Mouse (Mus musculus): ENCODE measurements around the gene Rbbp8nl. TPM values are rescaled to one million over a fixed set of nuclear protein-coding genes. Genes with fewer than 3 reads are reported as not detected.

The Rbbp8nl gene
- 1.5 TPM in 2 replicates for polyA plus RNA-seq (2012; rRNA removed)

DNA sequence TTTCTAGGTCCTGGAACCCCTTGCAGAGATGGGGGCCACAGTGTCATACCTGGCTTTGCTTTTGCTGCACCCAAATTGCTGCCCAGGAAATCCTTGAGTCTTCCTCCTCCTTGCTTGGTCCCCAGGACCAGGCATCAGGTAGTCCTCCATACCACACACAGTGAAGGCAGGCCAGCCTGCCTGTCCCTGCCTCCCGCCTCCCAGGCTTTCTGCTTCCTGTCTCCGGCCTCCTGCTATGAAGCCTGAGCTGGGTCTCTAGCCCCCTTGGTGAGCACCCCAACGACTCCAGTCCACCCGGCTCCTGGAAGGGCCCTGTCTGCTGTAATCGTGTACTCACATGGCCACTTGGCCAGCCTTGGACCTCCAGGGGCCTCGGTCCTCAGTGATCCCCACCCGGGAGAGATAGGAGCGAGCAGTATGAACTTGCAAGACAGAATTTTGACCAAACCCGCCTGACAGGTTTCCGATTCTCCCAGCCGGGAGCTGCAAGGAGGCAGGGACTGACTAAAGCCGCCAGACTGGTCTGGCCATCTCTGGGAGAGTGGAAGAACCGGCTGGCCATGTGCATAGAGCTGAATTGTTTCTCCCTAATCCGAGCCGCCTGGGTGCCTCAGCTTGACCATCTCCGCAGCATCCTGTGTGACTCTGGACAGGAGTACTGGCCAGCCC, at the start of gene Rbbp8nl:
Gene Rbbp8nl (minus strand): TSS at position 440 of the 669 bp plus-strand sequence.
- DNase-seq (ENCODE audit: low read depth, low spot score), result peak; percentile 79
- 22% methylated on average over 16 of the region's 16 CpGs for WGBS

DNA sequence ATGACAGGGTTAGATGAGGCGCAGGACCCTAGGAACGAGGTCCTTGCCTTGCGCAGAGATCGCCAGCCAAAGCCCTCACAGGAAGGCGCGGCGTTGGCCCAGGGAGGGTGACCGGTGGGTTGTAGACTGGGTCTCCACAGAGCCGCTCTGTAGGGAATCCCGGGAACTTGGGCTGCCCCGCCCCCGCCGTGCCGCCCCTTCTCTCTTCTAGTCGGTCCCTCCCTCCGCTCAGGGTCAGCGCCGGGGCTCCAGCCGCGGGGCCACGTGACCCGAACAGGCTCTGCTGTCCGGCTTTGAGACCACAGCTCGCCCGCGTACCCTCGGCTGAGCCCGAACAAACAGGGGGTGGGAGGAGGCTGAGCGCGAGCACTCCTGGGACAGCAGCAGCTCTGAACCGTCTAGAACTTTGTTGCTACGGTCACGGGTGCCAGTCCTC, 44.9 kb upstream of the Rbbp8nl start, which contains the start of gene Gata5:
Gene Gata5 (minus strand): TSS at position 149 of the 436 bp plus-strand sequence.
- DNase-seq (ENCODE audit: low read depth, low spot score), result no peak
- WGBS, result 2% methylated on average over 33 of the region's 33 CpGs

GRCm38 (mm10) chr2:180333778-180334550, 44.3 kb upstream of the Rbbp8nl start:
- WGBS, result 4% methylated on average over 69 of the region's 69 CpGs
- no peak for DNase-seq (ENCODE audit: low read depth, low spot score)

DNA sequence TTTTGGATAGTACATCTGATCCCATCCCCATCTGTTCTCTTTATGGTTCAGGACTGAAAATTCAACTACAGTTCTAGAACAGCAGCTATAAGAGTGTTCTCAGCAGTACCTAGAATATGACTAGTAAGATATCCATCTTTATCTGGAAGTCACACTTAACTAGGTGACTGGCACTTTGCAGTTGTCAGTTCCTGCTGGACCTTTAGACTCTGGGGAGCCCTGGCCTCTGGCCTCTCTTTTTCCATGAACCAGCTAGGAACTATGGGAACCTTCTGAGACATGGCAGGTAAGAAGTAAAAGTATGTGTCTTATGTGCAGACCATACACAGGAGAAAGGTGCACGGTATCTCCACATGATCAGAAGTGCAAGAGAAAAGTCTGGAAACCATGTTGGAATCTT, 39.8 kb upstream of the Rbbp8nl start:
- WGBS, result 98% methylated on average over 1 of the region's 1 CpGs

GRCm38 (mm10) chr2:180322674-180323355, 33.1 kb upstream of the Rbbp8nl start:
- no peak for DNase-seq (ENCODE audit: low read depth, low spot score)
- WGBS, result 54% methylated on average over 14 of the region's 14 CpGs

More for the DNA sequence above, 39.8 kb upstream of the Rbbp8nl start:
- DNase-seq (ENCODE audit: low read depth, low spot score), result no peak

GRCm38 (mm10) chr2:180320216-180320615, 30.5 kb upstream of the Rbbp8nl start:
- WGBS, result 88% methylated on average over 4 of the region's 4 CpGs
- no peak for DNase-seq (ENCODE audit: low read depth, low spot score)

DNA sequence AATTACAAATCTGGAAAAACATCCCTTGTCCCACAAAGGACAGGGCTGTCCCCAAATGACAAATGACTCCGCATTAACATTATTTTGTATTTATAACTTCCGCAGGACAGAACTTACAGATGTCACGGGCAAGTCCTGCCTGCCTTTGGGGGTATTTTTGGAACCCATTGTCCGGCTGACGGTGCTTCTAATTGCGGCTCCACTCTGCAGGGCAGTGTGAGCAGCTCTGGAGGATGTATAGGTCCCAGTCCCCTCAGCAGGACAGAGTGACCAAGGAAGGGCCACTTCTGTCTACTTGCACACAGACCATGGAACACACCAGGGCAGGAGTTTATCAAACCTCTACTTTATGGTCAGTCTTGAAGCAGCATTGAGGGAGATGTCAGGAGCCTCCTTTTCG, 27.9 kb upstream of the Rbbp8nl start:
- WGBS, result 88% methylated on average over 7 of the region's 7 CpGs
- DNase-seq (ENCODE audit: low read depth, low spot score), result no peak

DNA sequence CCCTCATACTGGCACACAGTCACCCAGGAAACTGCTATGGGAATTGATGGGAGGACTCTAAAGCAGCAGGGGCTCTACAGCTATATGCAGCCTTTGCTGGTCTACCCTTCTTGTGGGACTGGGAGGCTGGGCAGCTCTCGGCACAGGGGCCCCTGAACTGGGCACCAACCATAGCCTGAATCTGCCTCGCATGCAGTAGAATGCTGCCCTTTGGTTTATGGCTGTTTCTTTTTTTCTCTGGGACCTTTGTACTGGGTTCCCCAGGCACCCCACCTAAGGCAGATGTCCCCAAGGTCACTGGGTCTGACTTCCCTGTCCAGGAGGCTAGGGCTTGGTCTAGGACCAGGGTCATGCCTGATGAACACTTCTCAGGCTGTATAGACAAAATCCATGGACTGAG, 24.6 kb upstream of the Rbbp8nl start:
- whole genome bisulfite sequencing, result 38% methylated on average over 2 of the region's 2 CpGs
- no peak for DNase-seq (ENCODE audit: low read depth, low spot score)

GRCm38 (mm10) chr2:180311147-180311546, 21.5 kb upstream of the Rbbp8nl start:
- DNase-seq (ENCODE audit: low read depth, low spot score), result no peak
- 73% methylated on average over 4 of the region's 4 CpGs for WGBS

GRCm38 (mm10) chr2:180307680-180308079, 18.0 kb upstream of the Rbbp8nl start:
- 32% methylated on average over 2 of the region's 2 CpGs for WGBS
- DNase-seq (ENCODE audit: low read depth, low spot score), result no peak

- 71% methylated on average over 8 of the region's 8 CpGs for WGBS
Observed at GRCm38 (mm10) chr2:180306423-180307168, 16.9 kb upstream of the Rbbp8nl start.

DNA sequence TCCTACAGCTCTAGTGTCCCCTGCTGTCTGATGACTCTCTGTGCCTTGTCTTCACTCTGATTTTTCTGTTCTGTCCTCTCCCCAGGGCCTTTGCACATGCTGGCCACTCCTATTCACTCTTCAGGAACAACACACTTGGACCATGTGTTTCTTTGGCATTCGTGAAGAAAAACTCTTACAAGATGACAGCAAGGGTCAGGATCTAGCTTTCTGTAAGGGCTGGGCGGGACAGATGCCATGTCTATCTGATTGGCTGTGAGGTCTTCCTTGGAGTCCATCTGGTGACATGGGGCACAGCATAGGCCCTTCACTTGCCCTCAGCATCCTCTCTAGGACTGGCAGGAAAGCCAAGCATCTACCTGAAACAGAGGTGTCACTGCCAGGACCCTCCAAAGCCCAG, 16.3 kb upstream of the Rbbp8nl start:
- 73% methylated on average over 2 of the region's 2 CpGs for WGBS
- no peak for DNase-seq (ENCODE audit: low read depth, low spot score)

More at GRCm38 (mm10) chr2:180306423-180307168, 16.9 kb upstream of the Rbbp8nl start:
- no peak for DNase-seq (ENCODE audit: low read depth, low spot score)

DNA sequence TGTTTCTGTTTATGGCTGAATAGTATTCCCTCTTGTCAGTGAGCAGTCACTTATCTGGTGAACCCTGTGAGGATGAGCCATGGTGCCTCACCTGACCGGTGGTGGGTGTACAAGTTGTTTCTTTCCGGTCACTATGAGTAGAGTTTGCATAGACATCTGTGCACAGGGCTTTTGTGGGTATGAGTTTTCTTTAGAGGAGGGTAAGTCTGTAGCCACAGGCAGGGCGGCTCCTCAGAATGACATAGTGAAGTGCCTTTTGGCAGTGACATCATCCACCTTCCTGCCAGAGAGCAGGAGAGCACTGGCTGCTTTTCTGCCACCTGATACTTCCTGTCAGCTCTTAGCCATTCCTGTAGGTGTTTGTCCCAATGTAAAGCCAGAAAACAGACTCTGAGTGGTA, 15.8 kb upstream of the Rbbp8nl start:
- WGBS, result 75% methylated on average over 3 of the region's 3 CpGs
- no peak for DNase-seq (ENCODE audit: low read depth, low spot score)

GRCm38 (mm10) chr2:180304554-180304953, 14.9 kb upstream of the Rbbp8nl start:
- WGBS, result 55% methylated on average over 4 of the region's 4 CpGs
- DNase-seq (ENCODE audit: low read depth, low spot score), result no peak

DNA sequence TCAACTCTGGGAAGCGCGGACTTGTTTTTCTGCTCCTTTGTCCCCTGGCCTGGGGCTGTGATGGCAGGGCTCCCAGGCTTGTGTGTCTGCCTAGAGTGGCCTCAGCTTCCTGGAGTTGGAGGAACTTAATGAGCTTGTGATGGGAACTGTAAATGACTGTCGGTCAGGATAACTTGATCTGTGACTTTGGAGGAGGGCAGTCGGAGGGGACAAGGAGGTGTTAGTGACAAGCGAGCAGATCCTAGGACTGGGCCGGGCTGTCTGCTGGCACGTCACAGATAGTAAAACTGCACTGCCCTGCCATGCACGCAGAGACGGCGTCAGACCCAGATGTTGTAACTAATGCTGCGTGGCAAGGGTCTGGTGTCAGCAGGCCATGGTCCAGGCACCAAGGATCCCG, 13.8 kb upstream of the Rbbp8nl start:
- WGBS, result 88% methylated on average over 12 of the region's 12 CpGs
- no peak for DNase-seq (ENCODE audit: low read depth, low spot score)

GRCm38 (mm10) chr2:180302201-180302600, 12.5 kb upstream of the Rbbp8nl start:
- DNase-seq (ENCODE audit: low read depth, low spot score), result no peak
- WGBS, result 88% methylated on average over 4 of the region's 4 CpGs

- no peak for DNase-seq (ENCODE audit: low read depth, low spot score)
- WGBS, result 19% methylated on average over 5 of the region's 5 CpGs
Observed at GRCm38 (mm10) chr2:180300771-180301170, 11.1 kb upstream of the Rbbp8nl start.

DNA sequence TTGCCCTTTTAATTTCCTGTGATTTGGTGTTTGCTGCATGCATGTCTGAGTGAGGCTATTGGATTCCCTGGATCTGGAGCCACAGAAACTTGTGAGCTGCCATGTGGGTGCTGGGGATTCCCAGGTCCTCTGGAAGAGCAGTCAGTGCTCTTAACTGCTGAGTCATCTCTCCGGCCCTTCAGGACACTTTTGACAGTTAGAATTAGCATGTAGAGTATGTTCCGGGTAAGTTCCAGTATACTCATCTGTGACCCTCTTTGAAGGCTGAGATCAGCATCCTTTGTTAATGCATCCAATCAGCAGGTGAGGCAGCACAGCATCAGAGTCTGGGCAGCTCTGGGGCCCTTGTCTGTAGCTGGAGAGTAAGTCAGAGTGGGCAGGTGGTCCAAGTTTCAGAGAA, 10.6 kb upstream of the Rbbp8nl start:
- WGBS, result 32% methylated on average over 2 of the region's 2 CpGs
- no peak for DNase-seq (ENCODE audit: low read depth, low spot score)

GRCm38 (mm10) chr2:180292906-180293305, 3.2 kb upstream of the Rbbp8nl start:
- WGBS, result 87% methylated on average over 8 of the region's 8 CpGs
- no peak for DNase-seq (ENCODE audit: low read depth, low spot score)

DNA sequence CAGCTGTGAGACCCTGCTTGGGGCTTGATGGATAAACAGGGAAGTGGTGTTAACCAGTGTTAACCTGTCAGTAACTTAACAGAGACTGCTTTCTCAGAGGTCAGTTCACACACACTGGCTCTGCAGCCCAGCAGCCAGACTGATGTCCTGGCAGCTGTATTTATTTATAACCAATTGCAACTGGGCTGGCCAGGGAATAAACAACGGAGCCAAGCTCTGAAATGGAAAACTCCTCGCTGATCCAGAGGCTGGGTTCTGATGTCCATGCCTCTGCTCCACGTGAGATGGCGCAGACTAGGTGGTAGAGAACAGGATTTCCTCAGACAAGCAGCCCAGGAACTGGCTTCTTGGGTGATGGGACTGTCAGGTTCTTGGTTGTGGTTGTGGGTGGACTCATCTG, 2.3 kb upstream of the Rbbp8nl start:
- DNase-seq (ENCODE audit: low read depth, low spot score), result no peak
- 42% methylated on average over 4 of the region's 4 CpGs for WGBS
